Mouse (Mus musculus): ENCODE results near the gene Prmt8. TPM values are rescaled to one million over a fixed set of nuclear protein-coding genes. Genes with fewer than 3 reads are reported as not detected.
A peak's percentile ranks its signal among the peaks of the same experiment; 100 is the strongest.

Gene Prmt8
- polyA plus RNA-seq, 1 experiment from 2014 or later, result not detected

GRCm38 (mm10) chr6:127735130-127735981 lies 33.9 kb downstream of the Prmt8 start:
- Histone ChIP-seq H3K27me3 (no peaks in the 10 kb centered on the region), H3K27ac (no peak overlapping the region), H3K4me2 (no peak overlapping the region), H3K4me1 (no peaks in the 10 kb centered on the region), H3K9me3 (no peaks in the 10 kb centered on the region), H3K9ac (no peak overlapping the region), H3K36me3 (no peaks in the 10 kb centered on the region), H3K4me3 (no peak overlapping the region)
- 51% methylated on average over 13 of the region's 13 CpGs for WGBS
- ATAC-seq (ENCODE audit: borderline replicate concordance, extremely low read depth, low FRiP score, low TSS enrichment), result no peak

- no peak overlapping the region for H3K27ac ChIP-seq
- H3K4me2 ChIP-seq, result no peak overlapping the region
- H3K4me3 ChIP-seq, result no peak overlapping the region
- no peaks in the 10 kb centered on the region for H3K36me3 ChIP-seq
- no peaks in the 10 kb centered on the region for H3K9me3 ChIP-seq
- no peaks in the 10 kb centered on the region for H3K27me3 ChIP-seq
- no peaks in the 10 kb centered on the region for H3K4me1 ChIP-seq
- WGBS, result 58% methylated on average over 8 of the region's 8 CpGs
- ATAC-seq (ENCODE audit: borderline replicate concordance, extremely low read depth, low FRiP score, low TSS enrichment), result no peak
- no peak overlapping the region for H3K9ac ChIP-seq
Observed at GRCm38 (mm10) chr6:127723126-127723525, 46.1 kb downstream of the Prmt8 start.

GRCm38 (mm10) chr6:127719875-127720274 lies 49.4 kb downstream of the Prmt8 start:
- Histone ChIP-seq H3K4me2 (no peak overlapping the region), H3K27me3 (no peaks in the 10 kb centered on the region), H3K4me1 (no peaks in the 10 kb centered on the region), H3K9ac (no peak overlapping the region), H3K4me3 (no peak overlapping the region), H3K36me3 (no peaks in the 10 kb centered on the region), H3K27ac (no peak overlapping the region), H3K9me3 (no peaks in the 10 kb centered on the region)
- no peak for ATAC-seq (ENCODE audit: borderline replicate concordance, extremely low read depth, low FRiP score, low TSS enrichment)
- 86% methylated on average over 14 of the region's 14 CpGs for WGBS

GRCm38 (mm10) chr6:127717239-127718137 lies 51.8 kb downstream of the Prmt8 start:
- 46% methylated on average over 21 of the region's 21 CpGs for WGBS
- Histone ChIP-seq H3K4me3 (no peak overlapping the region), H3K4me2 (no peak overlapping the region), H3K9me3 (no peaks in the 10 kb centered on the region), H3K9ac (no peak overlapping the region), H3K4me1 (no peaks in the 10 kb centered on the region), H3K27me3 (no peaks in the 10 kb centered on the region), H3K27ac (no peak overlapping the region), H3K36me3 (no peaks in the 10 kb centered on the region)
- no peak for ATAC-seq (ENCODE audit: borderline replicate concordance, extremely low read depth, low FRiP score, low TSS enrichment)

- Histone ChIP-seq H3K9ac (no peak overlapping the region), H3K4me2 (no peak overlapping the region), H3K4me1 (no peaks in the 10 kb centered on the region), H3K27me3 (no peaks in the 10 kb centered on the region), H3K9me3 (no peaks in the 10 kb centered on the region), H3K36me3 (no peaks in the 10 kb centered on the region), H3K27ac (no peak overlapping the region), H3K4me3 (no peak overlapping the region)
- ATAC-seq (ENCODE audit: borderline replicate concordance, extremely low read depth, low FRiP score, low TSS enrichment), result no peak
- 61% methylated on average over 5 of the region's 5 CpGs for WGBS
Observed at GRCm38 (mm10) chr6:127715428-127715827, 53.8 kb downstream of the Prmt8 start.

- Histone ChIP-seq H3K27ac (no peak overlapping the region), H3K9me3 (no peaks in the 10 kb centered on the region), H3K4me2 (no peak overlapping the region), H3K4me3 (no peak overlapping the region), H3K36me3 (no peaks in the 10 kb centered on the region), H3K4me1 (no peaks in the 10 kb centered on the region), H3K27me3 (no peaks in the 10 kb centered on the region), H3K9ac (no peak overlapping the region)
- WGBS, result 31% methylated on average over 5 of the region's 5 CpGs
- ATAC-seq (ENCODE audit: borderline replicate concordance, extremely low read depth, low FRiP score, low TSS enrichment), result no peak
Observed at GRCm38 (mm10) chr6:127714906-127715305, 54.4 kb downstream of the Prmt8 start.

GRCm38 (mm10) chr6:127708218-127708628 lies 61.0 kb downstream of the Prmt8 start:
- Histone ChIP-seq H3K4me3 (no peak overlapping the region), H3K27ac (0 out of 2 replicates have a peak overlapping the region, but pooled peaks have one; percentile 24), H3K36me3 (no peaks in the 10 kb centered on the region), H3K27me3 (no peaks in the 10 kb centered on the region), H3K4me2 (no peak overlapping the region), H3K9ac (no peak overlapping the region), H3K4me1 (0 out of 2 replicates have a peak, but pooled peaks cover 4% of the 10 kb centered on the region), H3K9me3 (no peaks in the 10 kb centered on the region)
- peak; percentile 79; the same call in 1 of the 2 replicates for ATAC-seq (ENCODE audit: borderline replicate concordance, extremely low read depth, low FRiP score, low TSS enrichment)
- 24% methylated on average over 1 of the region's 1 CpGs for WGBS

GRCm38 (mm10) chr6:127701036-127701783 lies 68.1 kb downstream of the Prmt8 start:
- Histone ChIP-seq H3K4me1 (no peaks in the 10 kb centered on the region), H3K4me2 (no peak overlapping the region), H3K9ac (no peak overlapping the region), H3K27me3 (no peaks in the 10 kb centered on the region), H3K27ac (no peak overlapping the region), H3K9me3 (no peaks in the 10 kb centered on the region), H3K4me3 (no peak overlapping the region), H3K36me3 (no peaks in the 10 kb centered on the region)
- WGBS, result 52% methylated on average over 9 of the region's 11 CpGs
- ATAC-seq (ENCODE audit: borderline replicate concordance, extremely low read depth, low FRiP score, low TSS enrichment), result no peak

- 86% methylated on average over 7 of the region's 7 CpGs for WGBS
- no peaks in the 10 kb centered on the region for H3K4me1 ChIP-seq
- no peak overlapping the region for H3K4me2 ChIP-seq
- H3K36me3 ChIP-seq, result no peaks in the 10 kb centered on the region
- H3K27ac ChIP-seq, result no peak overlapping the region
- no peak overlapping the region for H3K9ac ChIP-seq
- H3K4me3 ChIP-seq, result no peak overlapping the region
- no peak for ATAC-seq (ENCODE audit: borderline replicate concordance, extremely low read depth, low FRiP score, low TSS enrichment)
- no peaks in the 10 kb centered on the region for H3K9me3 ChIP-seq
- no peaks in the 10 kb centered on the region for H3K27me3 ChIP-seq
Observed at GRCm38 (mm10) chr6:127693681-127694080, 75.6 kb downstream of the Prmt8 start.

- ATAC-seq (ENCODE audit: borderline replicate concordance, extremely low read depth, low FRiP score, low TSS enrichment), result no peak
- WGBS, result 34% methylated on average over 7 of the region's 7 CpGs
- no peak overlapping the region for H3K4me3 ChIP-seq
Observed at GRCm38 (mm10) chr6:127692298-127692697, 77.0 kb downstream of the Prmt8 start.

GRCm38 (mm10) chr6:127687181-127687860 lies 82.0 kb downstream of the Prmt8 start:
- WGBS, result 53% methylated on average over 6 of the region's 6 CpGs
- no peak for ATAC-seq (ENCODE audit: borderline replicate concordance, extremely low read depth, low FRiP score, low TSS enrichment)

More at GRCm38 (mm10) chr6:127692298-127692697, 77.0 kb downstream of the Prmt8 start:
- H3K4me2 ChIP-seq, result no peak overlapping the region
- H3K27me3 ChIP-seq, result no peaks in the 10 kb centered on the region
- H3K9ac ChIP-seq, result no peak overlapping the region
- H3K36me3 ChIP-seq, result no peaks in the 10 kb centered on the region
- H3K4me1 ChIP-seq, result no peaks in the 10 kb centered on the region
- no peak overlapping the region for H3K27ac ChIP-seq
- H3K9me3 ChIP-seq, result no peaks in the 10 kb centered on the region

More at GRCm38 (mm10) chr6:127687181-127687860, 82.0 kb downstream of the Prmt8 start:
- no peak overlapping the region for H3K4me2 ChIP-seq
- no peaks in the 10 kb centered on the region for H3K36me3 ChIP-seq
- H3K27me3 ChIP-seq, result 0 out of 2 replicates have a peak, but pooled peaks cover 5% of the 10 kb centered on the region
- H3K4me3 ChIP-seq, result no peak overlapping the region
- no peaks in the 10 kb centered on the region for H3K9me3 ChIP-seq
- H3K27ac ChIP-seq, result no peak overlapping the region
- no peak overlapping the region for H3K9ac ChIP-seq
- peaks cover 11% of the 10 kb centered on the region for H3K4me1 ChIP-seq

All from lung, embryonic 15.5 days (tissue).